Mouse (Mus musculus): ENCODE data around the gene Btbd2. TPM values are rescaled to one million over a fixed set of nuclear protein-coding genes. Genes with fewer than 3 reads are reported as not detected.

Btbd2 gene
- polyA plus RNA-seq, 1 experiment from 2014 or later, result 77.1 TPM

DNA sequence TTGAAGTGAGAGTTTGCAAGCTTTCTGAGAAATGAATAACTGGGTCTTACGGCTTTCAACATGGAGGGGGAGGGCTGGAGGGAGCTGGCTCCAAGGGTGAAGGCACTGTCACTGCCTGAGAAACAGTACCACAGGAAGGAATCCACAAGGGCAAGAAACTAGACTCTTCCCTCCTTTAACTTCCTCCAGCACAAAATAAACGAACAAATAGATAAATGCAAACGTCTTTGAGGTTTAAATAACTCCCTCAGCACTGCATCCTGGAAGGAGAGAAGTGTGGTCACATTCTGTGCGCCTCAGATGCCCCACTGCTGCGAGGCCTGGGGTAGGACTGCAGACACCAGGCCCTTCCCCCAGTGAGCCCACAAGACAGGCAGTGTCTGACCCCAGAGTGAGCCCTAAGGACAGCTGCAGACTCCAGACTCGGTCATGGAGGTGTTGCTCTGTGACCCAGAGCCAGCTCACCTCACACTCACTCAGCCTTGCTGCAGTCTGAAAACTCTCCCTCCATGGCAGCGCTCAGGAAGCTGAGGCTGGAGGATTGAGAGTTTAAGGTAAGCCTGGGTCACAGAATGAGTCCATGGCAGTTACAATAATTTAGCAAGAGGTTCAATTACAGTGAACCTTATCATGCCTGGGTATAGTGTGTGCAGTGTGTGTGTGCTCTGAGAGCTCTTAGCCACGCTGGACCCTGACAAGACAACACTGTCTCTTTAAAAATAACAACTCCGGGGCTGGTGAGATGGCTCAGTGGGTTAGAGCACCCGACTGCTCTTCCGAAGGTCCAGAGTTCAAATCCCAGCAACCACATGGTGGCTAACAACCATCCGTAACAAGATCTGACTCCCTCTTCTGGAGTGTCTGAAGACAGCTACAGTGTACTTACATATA, 39.9 kb upstream of the Btbd2 start:
- peak overlapping the region; percentile 62 for H3K27ac ChIP-seq
- 80% methylated on average over 12 of the region's 12 CpGs for WGBS
- peaks cover 47% of the 10 kb centered on the region for H3K36me3 ChIP-seq
- H3K27me3 ChIP-seq (ENCODE audit: insufficient read depth, poor library complexity, severe bottlenecking), result no peaks in the 10 kb centered on the region
- DNase-seq (ENCODE audit: low spot score), result no peak
- no peaks in the 10 kb centered on the region for H3K9me3 ChIP-seq
- no peak overlapping the region for H3K4me3 ChIP-seq
- H3K4me1 ChIP-seq (replicated peaks), result peaks cover 48% of the 10 kb centered on the region

DNA sequence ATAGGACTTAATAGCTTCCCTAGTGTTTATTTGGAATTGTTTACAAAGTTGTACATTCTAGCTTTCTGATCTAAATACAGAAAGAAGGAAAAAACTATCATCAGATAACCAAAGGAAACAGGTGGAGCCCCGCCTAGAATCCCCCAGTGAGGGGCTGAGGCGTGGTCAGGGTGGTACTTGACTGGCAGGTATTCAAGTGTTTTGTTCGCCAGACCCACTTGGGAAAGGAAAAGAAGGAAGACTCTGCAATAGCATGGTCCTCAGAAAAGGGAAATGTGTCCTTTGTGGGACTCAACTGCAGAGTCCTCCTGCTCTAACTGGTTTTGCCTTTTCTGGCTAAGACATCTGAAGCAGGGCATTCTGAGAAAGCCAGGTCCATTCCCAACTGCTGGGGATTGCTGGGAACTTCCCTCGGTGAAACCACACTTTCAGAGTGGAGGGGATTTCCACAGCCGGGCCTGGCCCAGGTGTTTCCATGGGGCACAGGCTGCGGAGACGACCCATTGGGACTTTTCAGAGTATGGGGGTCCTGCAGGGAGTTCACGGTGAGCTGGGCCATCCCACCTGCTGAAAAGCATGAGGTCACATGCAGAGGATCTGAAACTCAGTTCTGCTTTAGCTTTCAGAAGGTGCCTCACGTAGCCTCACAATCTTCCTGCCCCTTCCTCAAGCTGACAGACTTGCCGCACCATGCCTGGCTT, 39.1 kb upstream of the Btbd2 start:
- H3K36me3 ChIP-seq, result peaks cover 55% of the 10 kb centered on the region
- H3K9me3 ChIP-seq, result no peaks in the 10 kb centered on the region
- peaks cover 40% of the 10 kb centered on the region for H3K4me1 ChIP-seq (replicated peaks)
- WGBS, result 77% methylated on average over 10 of the region's 10 CpGs
- H3K27me3 ChIP-seq (ENCODE audit: insufficient read depth, poor library complexity, severe bottlenecking), result no peaks in the 10 kb centered on the region
- no peak overlapping the region for H3K4me3 ChIP-seq
- no peak for DNase-seq (ENCODE audit: low spot score)
- peak overlapping the region; percentile 16; the same call in 1 of the 2 replicates for H3K27ac ChIP-seq

DNA sequence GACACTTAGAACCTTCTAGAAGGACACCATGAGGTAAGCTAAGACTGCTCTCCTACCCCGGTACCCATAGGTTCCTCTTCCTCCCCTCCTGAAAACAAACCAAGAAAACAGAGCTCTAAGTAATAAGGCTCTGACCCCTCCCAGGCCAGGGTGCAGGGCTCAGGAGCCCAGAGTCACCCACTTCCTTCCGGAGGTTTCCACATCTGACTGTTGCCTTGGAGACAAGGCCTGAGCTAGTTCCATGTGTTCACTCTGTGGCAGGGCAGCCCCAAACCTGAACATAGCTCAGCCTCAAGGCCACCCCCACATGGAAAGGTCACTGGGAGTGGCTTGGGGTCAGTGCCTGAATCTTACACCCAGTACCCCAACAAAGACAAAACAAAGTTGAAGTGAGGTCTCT, 38.3 kb upstream of the Btbd2 start:
- Histone ChIP-seq H3K27ac (peak overlapping the region; percentile 64; the same call in 1 of the 2 replicates), H3K27me3 (ENCODE audit: insufficient read depth, poor library complexity, severe bottlenecking) (no peaks in the 10 kb centered on the region), H3K36me3 (peaks cover 62% of the 10 kb centered on the region), H3K4me3 (no peak overlapping the region), H3K4me1 (replicated peaks) (peaks cover 32% of the 10 kb centered on the region), H3K9me3 (no peaks in the 10 kb centered on the region)
- no peak for DNase-seq (ENCODE audit: low spot score)
- 90% methylated on average over 2 of the region's 2 CpGs for WGBS

DNA sequence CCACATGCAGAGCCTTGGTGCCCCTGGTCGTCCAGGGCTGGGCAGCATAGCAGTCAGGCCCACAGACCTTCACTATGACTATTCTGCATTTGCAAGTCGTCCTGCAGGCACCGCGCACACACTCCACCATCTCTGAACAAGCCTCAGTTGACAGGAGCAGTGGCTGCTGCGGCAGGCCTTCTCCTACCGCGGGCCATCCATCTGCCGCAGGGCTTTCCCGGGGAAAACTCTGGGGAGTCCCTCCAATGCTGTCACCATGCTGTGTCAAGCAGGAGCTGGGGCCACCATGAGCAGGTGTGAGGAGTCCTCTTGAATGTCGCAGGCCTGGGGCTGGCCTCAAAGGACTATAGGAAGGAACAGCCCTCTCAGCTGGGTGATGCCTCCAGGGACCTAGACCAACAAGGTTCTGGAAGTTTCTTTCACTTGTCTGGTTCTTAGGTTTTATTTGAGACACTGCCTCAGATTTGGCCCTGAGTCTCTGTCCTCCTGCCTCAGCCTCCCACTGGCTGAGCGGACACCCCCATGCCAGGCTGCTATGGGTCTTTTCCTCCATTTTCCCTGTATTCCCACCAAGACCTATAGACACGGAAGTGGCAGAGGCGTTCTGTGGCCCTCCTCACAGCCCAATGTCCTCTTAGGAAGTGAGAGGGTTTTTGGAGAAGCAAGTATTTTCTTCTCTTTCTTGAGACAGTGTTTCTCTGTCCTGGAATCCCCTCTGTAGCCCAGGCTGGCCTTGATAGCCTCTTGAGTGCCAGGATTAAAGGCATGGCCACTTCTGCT, 37.5 kb upstream of the Btbd2 start:
- Histone ChIP-seq H3K27me3 (ENCODE audit: insufficient read depth, poor library complexity, severe bottlenecking) (no peaks in the 10 kb centered on the region), H3K4me1 (replicated peaks) (peaks cover 27% of the 10 kb centered on the region; the same call in 1 of the 2 replicates), H3K36me3 (peaks cover 71% of the 10 kb centered on the region), H3K9me3 (no peaks in the 10 kb centered on the region), H3K4me3 (no peak overlapping the region), H3K27ac (peak overlapping the region; percentile 64; the same call in 1 of the 2 replicates)
- WGBS, result 87% methylated on average over 13 of the region's 13 CpGs
- no peak for DNase-seq (ENCODE audit: low spot score)

DNA sequence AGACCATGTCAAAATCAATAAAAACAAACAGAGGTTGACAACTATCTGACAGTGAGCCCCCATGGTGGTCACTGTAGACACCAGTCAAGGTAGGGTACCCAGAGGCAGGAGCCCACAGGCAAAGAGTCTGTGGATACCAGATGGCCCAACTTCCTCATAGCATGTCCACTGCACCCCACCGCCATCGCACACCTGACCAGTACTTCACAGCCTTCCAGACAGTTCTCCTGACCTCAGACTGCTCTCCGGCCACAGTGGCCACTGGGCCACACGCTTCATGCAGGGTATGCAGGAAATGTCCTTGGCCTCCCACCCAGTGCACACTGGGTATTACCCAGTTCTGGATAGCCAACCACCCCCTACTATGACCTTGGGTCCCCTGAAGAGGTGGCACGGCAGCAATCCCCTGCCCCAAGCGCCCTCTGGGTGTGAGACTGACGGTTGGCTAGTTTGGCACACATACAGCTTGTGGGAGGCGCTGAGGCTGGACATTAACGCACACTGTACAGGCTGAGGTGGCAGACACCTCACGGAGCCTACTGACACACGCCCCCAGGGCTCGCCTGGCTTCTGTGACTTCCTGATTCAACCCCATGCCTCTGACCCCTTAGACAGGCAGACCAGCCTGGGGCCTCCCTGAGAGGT, 36.7 kb upstream of the Btbd2 start:
- 93% methylated on average over 12 of the region's 12 CpGs for WGBS
- Histone ChIP-seq H3K4me3 (no peak overlapping the region; the same call in 1 of the 2 replicates), H3K4me1 (replicated peaks) (peaks cover 23% of the 10 kb centered on the region; the same call in 1 of the 2 replicates), H3K27ac (no peak overlapping the region), H3K36me3 (peaks cover 78% of the 10 kb centered on the region), H3K27me3 (ENCODE audit: insufficient read depth, poor library complexity, severe bottlenecking) (no peaks in the 10 kb centered on the region), H3K9me3 (no peaks in the 10 kb centered on the region)
- no peak for DNase-seq (ENCODE audit: low spot score)

DNA sequence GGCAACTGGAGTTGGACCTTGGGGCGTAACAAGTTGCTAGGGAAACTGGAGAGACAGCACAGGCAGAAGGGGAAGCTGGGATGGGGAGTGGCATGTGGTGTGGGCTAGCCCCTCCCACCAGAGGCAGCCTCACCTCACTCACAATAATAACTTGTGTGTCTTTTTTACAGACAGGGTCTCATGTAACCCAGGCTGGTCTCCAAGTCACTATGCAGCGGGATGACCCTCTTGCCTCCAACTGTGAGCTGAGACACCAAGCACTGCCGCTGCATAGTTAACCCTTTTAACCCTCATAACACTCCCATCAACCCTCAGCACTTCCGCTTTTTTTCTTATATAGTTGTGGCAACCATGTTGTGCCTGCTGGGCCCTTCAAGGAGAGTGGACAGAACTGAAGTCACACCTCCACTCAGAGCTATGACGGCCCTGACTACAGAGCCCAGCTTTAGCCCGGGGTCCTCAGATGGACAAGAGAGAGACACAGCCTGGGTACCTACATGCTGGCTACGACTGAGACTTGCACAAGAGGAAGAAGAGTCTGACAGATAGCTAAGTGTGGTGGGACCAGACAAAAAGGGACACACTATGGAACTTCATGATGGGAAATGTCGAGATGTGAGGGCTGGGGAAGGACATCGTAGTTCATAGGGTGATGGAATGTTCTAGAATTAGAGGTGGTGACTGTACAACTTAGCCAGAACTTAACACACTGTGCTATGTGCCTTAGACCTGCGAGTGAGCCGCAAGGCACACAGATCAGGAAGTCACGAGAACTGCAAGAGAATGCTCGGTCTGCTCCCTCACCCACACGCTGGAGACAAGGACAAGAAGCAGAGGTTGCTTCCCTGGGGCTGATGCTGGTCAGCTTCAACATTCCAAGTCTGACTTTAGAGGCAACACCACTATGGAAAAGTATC, 35.6 kb upstream of the Btbd2 start:
- Histone ChIP-seq H3K4me1 (replicated peaks) (peaks cover 16% of the 10 kb centered on the region; the same call in 1 of the 2 replicates), H3K4me3 (no peak overlapping the region), H3K27ac (no peak overlapping the region), H3K36me3 (peaks cover 78% of the 10 kb centered on the region), H3K9me3 (no peaks in the 10 kb centered on the region), H3K27me3 (ENCODE audit: insufficient read depth, poor library complexity, severe bottlenecking) (no peaks in the 10 kb centered on the region)
- WGBS, result 84% methylated on average over 14 of the region's 14 CpGs
- DNase-seq (ENCODE audit: low spot score), result no peak

DNA sequence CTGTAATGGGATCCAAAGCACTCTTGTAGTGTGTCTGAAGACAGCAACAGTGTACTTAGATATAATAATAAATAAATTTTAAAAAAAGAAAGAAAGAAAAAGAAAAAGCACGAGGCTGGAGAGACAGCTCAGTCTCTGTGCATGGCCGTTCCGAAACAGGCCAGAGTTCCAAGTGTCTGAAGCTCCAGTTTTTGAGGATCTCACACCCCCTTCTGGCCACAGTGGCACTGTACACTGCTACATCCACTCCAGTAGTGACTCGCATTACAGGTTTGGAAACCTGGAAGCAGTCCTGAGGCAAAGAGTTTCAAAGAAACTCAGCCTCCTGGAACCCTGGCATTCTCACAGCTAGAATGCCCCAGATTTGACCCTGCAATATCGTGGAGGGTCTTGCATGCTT, 31.0 kb upstream of the Btbd2 start:
- no peaks in the 10 kb centered on the region for H3K9me3 ChIP-seq
- WGBS, result 56% methylated on average over 5 of the region's 5 CpGs
- H3K27me3 ChIP-seq (ENCODE audit: insufficient read depth, poor library complexity, severe bottlenecking), result no peaks in the 10 kb centered on the region
- peaks cover 90% of the 10 kb centered on the region for H3K36me3 ChIP-seq
- H3K4me1 ChIP-seq (replicated peaks), result no peaks in the 10 kb centered on the region
- no peak overlapping the region for H3K27ac ChIP-seq
- DNase-seq (ENCODE audit: low spot score), result peak; percentile 51
- no peak overlapping the region for H3K4me3 ChIP-seq

DNA sequence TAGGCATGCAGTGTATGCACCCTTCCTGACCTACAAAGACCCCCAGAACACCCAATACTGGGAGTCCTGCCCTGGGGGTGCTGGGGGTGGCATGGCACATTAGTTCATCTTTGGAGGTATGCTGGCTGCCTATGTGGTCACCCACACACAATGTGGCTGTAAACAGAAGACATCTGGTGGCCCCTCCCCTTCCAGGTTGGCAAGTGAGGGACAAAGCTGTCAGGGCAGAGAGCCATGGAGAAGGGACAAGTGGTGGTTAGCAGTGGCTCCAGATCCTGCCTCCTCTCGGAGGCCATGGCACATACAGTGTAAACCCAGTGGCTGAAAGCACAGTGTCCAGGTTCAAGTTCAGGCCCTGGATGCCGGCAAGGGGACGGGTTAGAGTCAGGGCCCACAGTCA, 29.7 kb upstream of the Btbd2 start:
- Histone ChIP-seq H3K9me3 (no peaks in the 10 kb centered on the region), H3K27ac (no peak overlapping the region), H3K27me3 (ENCODE audit: insufficient read depth, poor library complexity, severe bottlenecking) (no peaks in the 10 kb centered on the region), H3K4me3 (no peak overlapping the region), H3K36me3 (peaks cover 82% of the 10 kb centered on the region), H3K4me1 (replicated peaks) (no peaks in the 10 kb centered on the region)
- WGBS, result 95% methylated on average over 3 of the region's 3 CpGs
- DNase-seq (ENCODE audit: low spot score), result no peak

DNA sequence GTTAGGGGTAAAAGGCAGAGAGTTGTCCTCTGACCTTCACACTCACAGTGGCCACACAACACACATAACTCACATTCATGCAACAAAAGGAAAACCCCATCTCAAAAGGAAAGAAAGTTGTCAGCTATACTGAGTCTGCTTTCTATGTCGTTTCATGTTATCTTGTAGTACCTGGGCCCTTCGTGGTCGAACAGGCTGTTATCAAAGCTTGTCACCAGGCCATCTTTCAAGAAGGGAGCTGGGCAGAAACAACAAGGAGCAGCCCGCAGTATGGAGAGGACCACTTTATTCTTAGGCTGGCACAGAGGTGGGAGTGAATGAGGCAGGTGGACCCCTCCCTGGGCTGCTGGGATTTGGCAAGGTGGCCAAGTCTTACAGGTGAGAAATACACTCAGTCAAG, 28.1 kb upstream of the Btbd2 start:
- no peak overlapping the region for H3K4me3 ChIP-seq
- 82% methylated on average over 4 of the region's 4 CpGs for WGBS
- peaks cover 4% of the 10 kb centered on the region for H3K4me1 ChIP-seq (replicated peaks)
- peaks cover 66% of the 10 kb centered on the region for H3K36me3 ChIP-seq
- no peaks in the 10 kb centered on the region for H3K9me3 ChIP-seq
- DNase-seq (ENCODE audit: low spot score), result no peak
- H3K27ac ChIP-seq, result no peak overlapping the region
- no peaks in the 10 kb centered on the region for H3K27me3 ChIP-seq (ENCODE audit: insufficient read depth, poor library complexity, severe bottlenecking)

DNA sequence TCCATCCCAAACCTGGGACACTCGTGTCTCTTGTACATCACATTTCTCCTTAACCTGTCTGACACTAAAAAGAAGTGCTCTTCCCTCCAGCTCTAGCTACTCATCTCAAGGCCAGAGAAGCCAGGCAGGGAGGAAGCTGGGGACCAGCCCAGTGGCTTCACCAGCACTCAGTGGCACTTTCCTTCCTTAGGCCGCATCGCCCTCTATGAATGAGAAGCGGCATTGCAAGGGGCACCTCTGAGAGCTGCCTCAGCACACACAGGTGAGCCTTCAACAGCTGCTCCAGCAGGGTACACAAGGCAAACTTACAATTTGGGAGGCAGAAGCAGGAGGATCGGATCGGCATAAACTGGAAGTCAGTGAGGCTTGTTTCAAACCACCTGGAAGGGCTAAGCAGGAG, 27.3 kb upstream of the Btbd2 start:
- Histone ChIP-seq H3K4me1 (replicated peaks) (peaks cover 12% of the 10 kb centered on the region), H3K27ac (no peak overlapping the region), H3K36me3 (peaks cover 58% of the 10 kb centered on the region), H3K27me3 (ENCODE audit: insufficient read depth, poor library complexity, severe bottlenecking) (no peaks in the 10 kb centered on the region), H3K4me3 (no peak overlapping the region), H3K9me3 (no peaks in the 10 kb centered on the region)
- peak; percentile 38 for DNase-seq (ENCODE audit: low spot score)
- 55% methylated on average over 6 of the region's 6 CpGs for WGBS

DNA sequence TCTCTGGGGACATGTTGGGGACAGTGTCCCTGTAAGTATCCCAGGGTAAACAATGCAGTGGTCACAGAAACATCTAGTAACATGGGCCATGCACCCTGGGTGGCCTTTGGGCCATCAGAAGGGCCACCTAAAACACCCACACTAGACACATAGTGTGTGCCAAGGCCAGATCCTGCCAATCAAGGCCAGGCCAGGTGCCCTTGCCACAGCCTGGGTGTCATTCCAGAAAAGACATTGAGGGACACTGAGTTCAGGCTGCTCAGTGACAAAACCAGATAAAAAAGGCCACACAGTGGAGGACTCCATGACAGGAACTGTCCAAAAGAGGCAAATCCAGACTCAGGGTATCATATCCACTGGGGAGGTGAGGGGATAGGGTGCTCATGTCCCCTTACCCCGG, 26.8 kb upstream of the Btbd2 start:
- 98% methylated on average over 1 of the region's 1 CpGs for WGBS
- Histone ChIP-seq H3K4me1 (replicated peaks) (peaks cover 17% of the 10 kb centered on the region), H3K4me3 (no peak overlapping the region), H3K9me3 (no peaks in the 10 kb centered on the region), H3K36me3 (peaks cover 53% of the 10 kb centered on the region), H3K27ac (no peak overlapping the region), H3K27me3 (ENCODE audit: insufficient read depth, poor library complexity, severe bottlenecking) (no peaks in the 10 kb centered on the region)
- DNase-seq (ENCODE audit: low spot score), result no peak

Measured in hindbrain, embryonic 10.5 days (tissue).